Mouse (Mus musculus) brain, embryonic 14.5 days (tissue): ENCODE measurements around the gene 1700012B07Rik. TPM values are rescaled to one million over a fixed set of nuclear protein-coding genes. Genes with fewer than 3 reads are reported as not detected.

Experiments used
- DNase-seq: peaks from one replicate; pipeline ENCODE4 v3.0.0-alpha.2; 2011; ENCODE audit warnings: low read depth
- CTCF ChIP-seq: fragments of 200-500 bp; IDR thresholded peaks from 2 replicates; pipeline ENCODE4 v1.5.1; 2012; ENCODE audit warnings: inconsistent platforms, mild to moderate bottlenecking, moderate library complexity, borderline replicate concordance; ENCODE audit not compliant: insufficient read depth, insufficient read length; ENCODE audit errors: extremely low read depth
- POLR2A ChIP-seq: fragments of 200-500 bp; IDR thresholded peaks from 2 replicates; pipeline ENCODE4 v1.6.1; 2012; ENCODE audit warnings: mild to moderate bottlenecking, inconsistent platforms, borderline replicate concordance; ENCODE audit not compliant: poor library complexity, insufficient read depth, insufficient read length, severe bottlenecking; ENCODE audit errors: extremely low read depth
- polyA plus RNA-seq: library from polyadenylated mRNA; depleted of rRNA; stranded (reverse); fragments of >200 nt; gene quantifications from 2 replicates; pipeline ENCODE4 v1.2.3, GENCODE M21; 2012

Gene 1700012B07Rik
- polyA plus RNA-seq, 1 experiment = 0.15 TPM

GRCm38 (mm10) chr11:109830368-109830767 is 2.5 kb upstream of the 1700012B07Rik start:
- TF ChIP-seq POLR2A = no peak
- TF ChIP-seq CTCF = no peak
- no peak for DNase-seq

DNA sequence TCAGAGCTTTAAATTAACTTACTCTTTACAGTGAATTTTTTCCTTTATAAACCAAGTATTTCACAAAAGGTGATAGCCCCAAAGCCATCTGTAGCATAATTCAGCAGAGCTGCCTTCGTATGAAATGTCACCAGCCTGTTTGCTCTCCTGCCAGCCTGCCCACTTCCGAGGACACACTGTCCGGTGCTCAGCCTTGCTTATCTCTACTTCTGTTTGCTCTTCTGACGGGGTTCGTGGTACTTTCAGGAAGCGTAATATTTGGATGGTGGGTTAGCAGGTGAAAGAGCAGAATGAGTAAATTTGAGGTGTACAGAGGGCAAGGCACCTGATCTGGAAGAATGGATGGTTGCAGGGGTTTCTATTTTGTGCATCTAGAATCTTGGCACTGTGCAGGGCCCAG is 5.6 kb downstream of the 1700012B07Rik start:
- no peak for DNase-seq
- TF ChIP-seq POLR2A (no peak), CTCF (no peak)

- no peak for TF ChIP-seq CTCF
- no peak for TF ChIP-seq POLR2A
These were observed 10.4 kb downstream of the 1700012B07Rik start for GRCm38 (mm10) chr11:109817405-109817804.

DNA sequence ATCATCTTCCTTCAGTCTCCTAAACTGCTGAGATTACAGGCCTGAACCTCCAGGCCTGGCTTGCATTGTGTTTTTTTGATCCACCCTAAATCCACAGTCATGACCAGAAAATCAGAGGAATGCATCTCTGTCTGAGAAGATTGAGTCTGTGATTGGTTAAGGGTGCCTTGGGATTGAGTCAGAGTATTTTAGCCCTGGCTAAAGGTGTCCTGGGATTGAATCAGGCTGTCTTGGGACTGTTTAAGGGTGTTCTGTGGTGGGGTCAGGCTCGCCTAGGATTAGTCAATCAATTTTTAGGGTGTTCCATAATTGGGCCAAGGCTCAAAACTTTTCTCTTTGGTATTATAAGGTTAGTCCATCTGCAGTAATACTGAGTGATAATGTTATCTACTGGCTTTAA is 10.9 kb downstream of the 1700012B07Rik start:
- DNase-seq = no peak
- no peak for TF ChIP-seq POLR2A
- TF ChIP-seq CTCF = no peak

More at GRCm38 (mm10) chr11:109817405-109817804, 10.4 kb downstream of the 1700012B07Rik start:
- no peak for DNase-seq

DNA sequence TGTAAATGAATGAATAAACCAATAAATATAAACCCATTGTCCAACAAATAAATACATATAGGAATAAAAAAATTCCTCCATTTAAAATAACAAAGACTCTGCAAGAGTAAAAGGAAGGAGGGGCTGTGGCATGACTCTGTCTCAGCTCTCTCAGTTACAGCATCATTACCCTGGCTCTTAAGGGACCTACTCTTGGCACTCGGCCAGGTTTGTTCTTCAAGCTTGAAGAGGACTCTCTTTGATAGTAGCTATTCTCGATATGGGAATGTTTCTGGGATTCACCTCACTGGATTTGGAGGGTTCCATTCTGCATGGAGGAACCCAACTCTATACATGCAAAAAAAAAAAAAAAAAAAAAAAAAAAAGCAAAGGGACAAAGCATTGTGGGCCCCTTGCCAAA is 16.1 kb downstream of the 1700012B07Rik start:
- TF ChIP-seq POLR2A = no peak
- no peak for TF ChIP-seq CTCF
- peak; percentile 35 for DNase-seq

DNA sequence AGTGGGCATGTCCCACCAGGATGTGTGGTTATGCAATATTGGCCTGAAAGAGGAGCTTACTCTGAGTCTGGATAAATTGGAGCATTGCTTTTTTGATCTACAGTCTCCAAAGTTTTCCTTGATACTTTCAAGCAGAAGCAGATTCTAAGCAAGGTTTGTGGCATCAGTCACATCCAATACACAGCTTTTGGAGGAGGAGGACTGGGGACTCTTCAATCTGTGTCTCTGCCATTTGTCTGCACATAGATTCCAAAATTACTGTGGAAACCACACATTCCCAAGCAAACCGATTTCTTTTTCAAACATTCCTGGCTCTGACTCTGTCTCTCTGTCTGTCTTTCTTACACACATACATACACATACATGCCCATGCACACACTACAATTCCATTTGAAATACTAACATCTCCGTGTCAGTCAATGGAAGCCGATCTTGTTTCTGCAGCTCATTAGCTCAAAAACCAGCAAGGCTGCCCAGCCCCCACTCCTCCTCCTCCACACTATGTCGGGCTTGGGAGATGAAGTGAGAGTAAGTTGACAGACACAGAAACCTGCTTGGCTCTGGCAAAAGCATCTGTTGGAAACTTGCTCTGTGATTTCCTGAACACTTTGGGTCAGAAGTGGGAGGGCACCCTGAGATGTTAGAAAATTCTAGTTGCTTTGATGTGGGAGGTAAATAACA is 18.5 kb downstream of the 1700012B07Rik start:
- DNase-seq = no peak
- TF ChIP-seq POLR2A (no peak), CTCF (no peak)

DNA sequence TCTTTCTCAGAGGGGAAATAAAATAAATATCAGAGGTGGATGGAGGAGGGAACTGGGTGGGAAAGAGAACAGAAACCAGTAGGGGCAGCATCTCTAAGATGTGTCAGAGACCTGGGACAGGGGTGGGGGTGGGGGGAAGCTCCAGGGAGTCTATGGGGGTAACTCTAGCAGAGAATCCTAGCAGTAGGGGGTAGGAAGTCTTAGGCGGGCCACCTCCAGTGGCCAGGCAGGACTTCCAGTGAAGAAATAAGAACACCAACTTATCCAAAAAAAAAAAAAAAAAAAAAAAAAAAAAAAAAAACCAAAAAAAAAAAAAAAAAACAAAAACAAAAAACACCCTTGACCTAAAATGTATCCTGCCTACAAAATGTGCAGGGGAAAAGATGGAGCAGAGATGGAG is 26.3 kb downstream of the 1700012B07Rik start:
- TF ChIP-seq CTCF = no peak
- TF ChIP-seq POLR2A = no peak
- DNase-seq = no peak

GRCm38 (mm10) chr11:109797531-109797930 is 30.3 kb downstream of the 1700012B07Rik start:
- DNase-seq = no peak
- no peak for TF ChIP-seq POLR2A
- no peak for TF ChIP-seq CTCF

- DNase-seq = no peak
- no peak for TF ChIP-seq POLR2A
- no peak for TF ChIP-seq CTCF
These were observed 32.3 kb downstream of the 1700012B07Rik start for GRCm38 (mm10) chr11:109795536-109795935.

DNA sequence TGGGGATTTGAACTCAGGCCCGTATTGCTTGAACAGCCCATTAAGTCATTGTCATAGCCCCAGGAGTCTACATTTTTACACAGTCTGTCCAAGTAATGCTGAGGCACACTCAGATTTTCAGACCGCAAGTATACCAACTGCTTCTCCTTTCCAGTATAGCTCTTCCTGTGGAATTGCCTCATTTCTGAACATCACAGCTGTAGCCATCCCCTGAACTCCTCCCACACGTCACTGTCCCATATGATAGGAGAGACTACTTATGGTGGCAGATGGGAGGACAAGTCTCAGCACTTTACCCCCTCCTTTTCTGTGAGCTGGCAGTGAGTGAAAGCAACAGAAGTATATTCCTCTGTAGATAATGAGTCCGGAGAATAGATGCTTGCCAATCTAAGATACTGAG is 34.3 kb downstream of the 1700012B07Rik start:
- TF ChIP-seq CTCF (no peak), POLR2A (no peak)
- peak; percentile 46 for DNase-seq

DNA sequence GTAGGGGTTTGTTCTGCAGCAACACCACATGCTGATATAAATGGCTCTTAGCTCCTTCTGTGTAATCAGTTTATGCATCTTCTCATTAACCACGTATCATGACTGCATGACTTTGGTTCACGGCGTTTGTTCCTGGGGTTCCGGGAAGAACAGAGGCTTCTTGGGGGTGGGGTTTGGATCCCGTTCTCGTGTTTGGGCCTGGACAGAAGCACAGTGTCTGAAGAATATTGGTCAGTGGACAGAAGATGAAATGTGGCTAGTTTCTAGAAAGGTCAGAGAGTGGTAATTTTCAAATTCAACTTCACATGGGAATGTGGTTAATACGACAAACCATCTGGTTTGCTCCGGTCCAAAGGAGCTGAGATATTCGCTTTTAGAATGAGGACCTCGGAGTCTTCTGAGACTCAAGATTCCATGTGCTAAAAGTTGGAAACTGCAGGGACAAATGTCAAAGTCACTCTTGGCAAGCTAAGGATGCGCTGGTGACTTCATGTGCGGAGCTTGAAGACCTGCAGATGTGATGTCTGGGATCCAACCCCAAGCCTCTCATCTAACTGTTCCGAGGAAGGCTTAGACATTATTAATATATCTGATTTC is 35.3 kb downstream of the 1700012B07Rik start:
- DNase-seq = no peak
- TF ChIP-seq POLR2A (no peak), CTCF (no peak)

DNA sequence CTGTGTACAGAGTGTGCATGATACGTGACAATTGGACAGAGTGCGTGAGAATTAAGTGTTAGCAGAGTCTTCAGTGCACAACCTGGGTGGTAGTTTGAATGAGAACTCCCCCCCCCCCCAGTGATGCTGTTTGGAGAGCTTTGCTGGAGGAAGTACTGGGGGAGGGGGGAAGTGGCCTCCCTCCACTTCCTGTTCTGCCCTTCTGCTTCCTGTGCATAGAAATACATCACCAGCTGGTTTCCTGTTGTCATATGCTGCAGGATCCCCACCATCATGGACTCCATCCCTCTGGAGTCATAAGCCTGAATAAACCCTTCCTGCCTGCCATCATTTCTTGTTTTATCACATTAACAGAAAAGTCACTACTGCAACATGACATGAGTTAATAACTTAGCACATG is 35.9 kb downstream of the 1700012B07Rik start:
- DNase-seq = no peak
- TF ChIP-seq POLR2A = no peak
- no peak for TF ChIP-seq CTCF
